Mouse (Mus musculus): ENCODE measurements around the gene Exoc6. TPM values are rescaled to one million over a fixed set of nuclear protein-coding genes. Genes with fewer than 3 reads are reported as not detected.

Exoc6 gene
- polyA plus RNA-seq, 1 experiment, result 8.7 TPM

- TF ChIP-seq POLR2A (IDR thresholded peaks at IDR 0.05; ENCODE audit: control insufficient read depth, extremely low read depth, insufficient read depth, low read length, poor library complexity), result no peak
- no peak for TF ChIP-seq CTCF (IDR thresholded peaks at IDR 0.05; ENCODE audit: borderline replicate concordance, control insufficient read depth, extremely low read depth, insufficient read depth, low read length, poor library complexity)
- WGBS, result 49% methylated on average over 7 of the region's 7 CpGs
- H3K27me3 ChIP-seq (ENCODE audit: control insufficient read depth, insufficient read depth, low read length), result no peaks in the 10 kb centered on the region
These were observed 15.6 kb downstream of the Exoc6 start for GRCm38 (mm10) chr19:37565806-37566205.

GRCm38 (mm10) chr19:37569186-37569754 lies 19.1 kb downstream of the Exoc6 start:
- H3K27me3 ChIP-seq (ENCODE audit: control insufficient read depth, insufficient read depth, low read length), result no peaks in the 10 kb centered on the region
- no peak for TF ChIP-seq POLR2A (IDR thresholded peaks at IDR 0.05; ENCODE audit: control insufficient read depth, extremely low read depth, insufficient read depth, low read length, poor library complexity)
- TF ChIP-seq CTCF (IDR thresholded peaks at IDR 0.05; ENCODE audit: borderline replicate concordance, control insufficient read depth, extremely low read depth, insufficient read depth, low read length, poor library complexity), result no peak
- H3K4me3 ChIP-seq (ENCODE audit: control insufficient read depth, insufficient read depth, low read length), result no peak overlapping the region
- H3K36me3 ChIP-seq (ENCODE audit: control insufficient read depth, insufficient read depth, low read length), result peaks cover 6% of the 10 kb centered on the region
- no peaks in the 10 kb centered on the region for H3K4me1 ChIP-seq (replicated peaks; ENCODE audit: control insufficient read depth, insufficient read depth, low read length)
- DNase-seq, result no peak
- 94% methylated on average over 12 of the region's 12 CpGs for WGBS
- no peak overlapping the region for H3K27ac ChIP-seq (ENCODE audit: control insufficient read depth, insufficient read depth, low read length)

More at GRCm38 (mm10) chr19:37565806-37566205, 15.6 kb downstream of the Exoc6 start:
- H3K36me3 ChIP-seq (ENCODE audit: control insufficient read depth, insufficient read depth, low read length), result no peaks in the 10 kb centered on the region
- no peak overlapping the region for H3K4me3 ChIP-seq (ENCODE audit: control insufficient read depth, insufficient read depth, low read length)
- DNase-seq, result no peak
- H3K4me1 ChIP-seq (replicated peaks; ENCODE audit: control insufficient read depth, insufficient read depth, low read length), result peaks cover 3% of the 10 kb centered on the region
- no peak overlapping the region for H3K27ac ChIP-seq (ENCODE audit: control insufficient read depth, insufficient read depth, low read length)

GRCm38 (mm10) chr19:37570966-37571718 lies 20.9 kb downstream of the Exoc6 start:
- no peaks in the 10 kb centered on the region for H3K4me1 ChIP-seq (replicated peaks; ENCODE audit: control insufficient read depth, insufficient read depth, low read length)
- peaks cover 6% of the 10 kb centered on the region for H3K36me3 ChIP-seq (ENCODE audit: control insufficient read depth, insufficient read depth, low read length)
- no peak for DNase-seq
- no peak overlapping the region for H3K4me3 ChIP-seq (ENCODE audit: control insufficient read depth, insufficient read depth, low read length)
- H3K27ac ChIP-seq (ENCODE audit: control insufficient read depth, insufficient read depth, low read length), result no peak overlapping the region
- 96% methylated on average over 10 of the region's 10 CpGs for WGBS
- TF ChIP-seq CTCF (IDR thresholded peaks at IDR 0.05; ENCODE audit: borderline replicate concordance, control insufficient read depth, extremely low read depth, insufficient read depth, low read length, poor library complexity), result no peak
- TF ChIP-seq POLR2A (IDR thresholded peaks at IDR 0.05; ENCODE audit: control insufficient read depth, extremely low read depth, insufficient read depth, low read length, poor library complexity), result no peak
- no peaks in the 10 kb centered on the region for H3K27me3 ChIP-seq (ENCODE audit: control insufficient read depth, insufficient read depth, low read length)

- peaks cover 6% of the 10 kb centered on the region for H3K36me3 ChIP-seq (ENCODE audit: control insufficient read depth, insufficient read depth, low read length)
These were observed 24.6 kb downstream of the Exoc6 start for GRCm38 (mm10) chr19:37574802-37575201.

GRCm38 (mm10) chr19:37579607-37580006 lies 29.4 kb downstream of the Exoc6 start:
- Histone ChIP-seq H3K36me3 (ENCODE audit: control insufficient read depth, insufficient read depth, low read length) (no peaks in the 10 kb centered on the region; the same call in 1 of the 2 replicates), H3K4me1 (replicated peaks; ENCODE audit: control insufficient read depth, insufficient read depth, low read length) (no peaks in the 10 kb centered on the region), H3K4me3 (ENCODE audit: control insufficient read depth, insufficient read depth, low read length) (no peak overlapping the region), H3K27ac (ENCODE audit: control insufficient read depth, insufficient read depth, low read length) (no peak overlapping the region), H3K27me3 (ENCODE audit: control insufficient read depth, insufficient read depth, low read length) (no peaks in the 10 kb centered on the region)
- 90% methylated on average over 4 of the region's 4 CpGs for WGBS
- DNase-seq, result no peak
- TF ChIP-seq CTCF (IDR thresholded peaks at IDR 0.05; ENCODE audit: borderline replicate concordance, control insufficient read depth, extremely low read depth, insufficient read depth, low read length, poor library complexity), result no peak
- no peak for TF ChIP-seq POLR2A (IDR thresholded peaks at IDR 0.05; ENCODE audit: control insufficient read depth, extremely low read depth, insufficient read depth, low read length, poor library complexity)

More at GRCm38 (mm10) chr19:37574802-37575201, 24.6 kb downstream of the Exoc6 start:
- Histone ChIP-seq H3K4me3 (ENCODE audit: control insufficient read depth, insufficient read depth, low read length) (no peak overlapping the region), H3K27ac (ENCODE audit: control insufficient read depth, insufficient read depth, low read length) (no peak overlapping the region), H3K4me1 (replicated peaks; ENCODE audit: control insufficient read depth, insufficient read depth, low read length) (no peaks in the 10 kb centered on the region), H3K27me3 (ENCODE audit: control insufficient read depth, insufficient read depth, low read length) (no peaks in the 10 kb centered on the region)
- no peak for DNase-seq
- 77% methylated on average over 5 of the region's 5 CpGs for WGBS
- TF ChIP-seq CTCF (IDR thresholded peaks at IDR 0.05; ENCODE audit: borderline replicate concordance, control insufficient read depth, extremely low read depth, insufficient read depth, low read length, poor library complexity) (no peak), POLR2A (IDR thresholded peaks at IDR 0.05; ENCODE audit: control insufficient read depth, extremely low read depth, insufficient read depth, low read length, poor library complexity) (no peak)

- H3K4me3 ChIP-seq (ENCODE audit: control insufficient read depth, insufficient read depth, low read length), result no peak overlapping the region
- no peak overlapping the region for H3K27ac ChIP-seq (ENCODE audit: control insufficient read depth, insufficient read depth, low read length)
- TF ChIP-seq POLR2A (IDR thresholded peaks at IDR 0.05; ENCODE audit: control insufficient read depth, extremely low read depth, insufficient read depth, low read length, poor library complexity), result no peak
- no peak for TF ChIP-seq CTCF (IDR thresholded peaks at IDR 0.05; ENCODE audit: borderline replicate concordance, control insufficient read depth, extremely low read depth, insufficient read depth, low read length, poor library complexity)
- no peak for DNase-seq
- whole genome bisulfite sequencing, result 98% methylated on average over 6 of the region's 6 CpGs
- no peaks in the 10 kb centered on the region for H3K27me3 ChIP-seq (ENCODE audit: control insufficient read depth, insufficient read depth, low read length)
- no peaks in the 10 kb centered on the region for H3K4me1 ChIP-seq (replicated peaks; ENCODE audit: control insufficient read depth, insufficient read depth, low read length)
- H3K36me3 ChIP-seq (ENCODE audit: control insufficient read depth, insufficient read depth, low read length), result no peaks in the 10 kb centered on the region; the same call in 1 of the 2 replicates
These were observed 30.2 kb downstream of the Exoc6 start for GRCm38 (mm10) chr19:37580438-37580837.
